Comparison of ENCODE assay signal across 20 mouse cellular contexts in the genomic region with DNA sequence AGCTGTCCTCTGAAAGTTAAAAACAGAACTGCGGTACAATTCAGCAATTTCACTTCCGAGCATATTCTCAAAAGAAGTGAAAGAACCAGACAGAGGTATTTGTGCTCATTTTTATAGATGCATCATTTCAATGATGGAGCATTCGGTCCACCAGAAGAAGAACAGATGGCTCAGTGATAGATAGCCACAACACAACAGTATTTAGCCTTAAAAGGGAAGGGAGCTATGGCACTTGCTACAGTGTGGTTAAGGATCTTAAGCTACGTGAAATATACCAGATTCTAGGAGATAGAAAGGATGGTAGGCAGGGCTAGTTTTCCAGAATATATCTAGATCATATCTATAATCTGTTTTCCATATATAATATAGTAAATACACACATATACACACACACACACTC.
DNase-seq lines count a peak whose midpoint lies in the region; ATAC-seq lines count a peak whose summit lies in the region.
"Had no signal": no experiment of that assay in that cellular context is flagged by ENCODE, and none has a peak within 500 bp of the region (broad histone marks: within the 10 kb centered on the region; RNA-seq: fewer than 3 reads in every experiment).

No protein-coding gene starts in this region.

- 73% methylated on average over 4 of the region's 4 CpGs for WGBS in forebrain, embryonic 15.5 days
- 84% methylated on average over 4 of the region's 4 CpGs for WGBS in forebrain, embryonic 12.5 days

- DNase-seq in frontal cortex, postnatal 36 days (ENCODE audit: low spot score in 2 of 2), result no peak
- peak; percentile 31 for DNase-seq in telencephalon, adult 2 months (ENCODE audit: low read depth, low spot score)
- DNase-seq in heart, adult 8-10 months (ENCODE audit: low spot score), result no peak
- DNase-seq: adrenal gland, adult 2 months; adrenal gland, postnatal 14 days; cerebellum, adult 9-10 months; cerebellum, postnatal 14 days; gastrocnemius, postnatal 25 days; heart, adult 18-20 months; heart, postnatal 14 days; heart, postnatal 4 days had no signal

- H3K27me3 ChIP-seq in forebrain, embryonic 15.5 days, result no peaks in the 10 kb centered on the region
- H3K27me3 ChIP-seq in forebrain, embryonic 12.5 days, result peaks cover 16% of the 10 kb centered on the region

- no peak overlapping the region for H3K9ac ChIP-seq in forebrain, embryonic 15.5 days (replicated peaks)
- no peak overlapping the region for H3K9ac ChIP-seq in forebrain, embryonic 12.5 days

- no peak overlapping the region for H3K27ac ChIP-seq in forebrain, embryonic 15.5 days (replicated peaks)
- H3K27ac ChIP-seq in forebrain, embryonic 12.5 days, result no peak overlapping the region
- H3K27ac ChIP-seq: heart, embryonic 13.5 days; hindbrain, embryonic 14.5 days; hindbrain, postnatal 0 days had no signal

- H3K4me1 ChIP-seq in forebrain, embryonic 15.5 days, result peaks cover 5% of the 10 kb centered on the region; the same call in 1 of the 2 replicates
- H3K4me1 ChIP-seq in forebrain, embryonic 12.5 days, result peaks cover 15% of the 10 kb centered on the region
- H3K4me1 ChIP-seq: heart, embryonic 10.5 days had no signal

- no peak overlapping the region for H3K4me3 ChIP-seq in forebrain, embryonic 15.5 days
- no peak overlapping the region for H3K4me3 ChIP-seq in forebrain, embryonic 12.5 days (replicated peaks)

- H3K9me3 ChIP-seq in forebrain, embryonic 15.5 days, result no peaks in the 10 kb centered on the region
- H3K9me3 ChIP-seq in forebrain, embryonic 12.5 days, result no peaks in the 10 kb centered on the region
- H3K9me3 ChIP-seq: forebrain, embryonic 10.5 days; heart, embryonic 10.5 days; heart, embryonic 13.5 days had no signal

- H3K36me3 ChIP-seq in forebrain, embryonic 15.5 days, result no peaks in the 10 kb centered on the region
- H3K36me3 ChIP-seq in forebrain, embryonic 12.5 days (replicated peaks), result no peaks in the 10 kb centered on the region
- H3K36me3 ChIP-seq: forebrain, embryonic 10.5 days; heart, embryonic 10.5 days; heart, embryonic 13.5 days had no signal

- no peak overlapping the region for H3K4me2 ChIP-seq in forebrain, embryonic 15.5 days (replicated peaks)
- no peak overlapping the region for H3K4me2 ChIP-seq in forebrain, embryonic 12.5 days

- ATAC-seq in forebrain, embryonic 15.5 days (replicated peaks), result peak; percentile 57; the same call in 1 of the 2 replicates
- no peak for ATAC-seq in forebrain, embryonic 12.5 days (ENCODE audit: low FRiP score)
- peak; percentile 69 for ATAC-seq in frontal cortex, adult (ENCODE audit: low TSS enrichment)
- ATAC-seq: inflammation-experienced regulatory T-cells, adult 6 months had no signal
